Mouse (Mus musculus) adrenal gland, adult 2 months (tissue): ENCODE results near the gene Tapt1. TPM values are rescaled to one million over a fixed set of nuclear protein-coding genes. Genes with fewer than 3 reads are reported as not detected.

ENCODE experiments used
- DNase-seq: peaks from one replicate; pipeline ENCODE4 v3.0.0; 2021
- polyA plus RNA-seq: library from polyadenylated mRNA; depleted of rRNA; stranded (reverse); fragments of >200 nt; gene quantifications from 2 replicates; pipeline ENCODE4 v1.2.3, GENCODE M21; 2012
- total RNA-seq, 2 experiments: library from RNA; stranded (reverse); gene quantifications; 2 replicates each; pipeline ENCODE4 v1.2.3; 2021

Tapt1 gene
- total and polyA plus RNA-seq, 3 experiments: 22.6 to 64.1 (median 46.3) TPM

DNA sequence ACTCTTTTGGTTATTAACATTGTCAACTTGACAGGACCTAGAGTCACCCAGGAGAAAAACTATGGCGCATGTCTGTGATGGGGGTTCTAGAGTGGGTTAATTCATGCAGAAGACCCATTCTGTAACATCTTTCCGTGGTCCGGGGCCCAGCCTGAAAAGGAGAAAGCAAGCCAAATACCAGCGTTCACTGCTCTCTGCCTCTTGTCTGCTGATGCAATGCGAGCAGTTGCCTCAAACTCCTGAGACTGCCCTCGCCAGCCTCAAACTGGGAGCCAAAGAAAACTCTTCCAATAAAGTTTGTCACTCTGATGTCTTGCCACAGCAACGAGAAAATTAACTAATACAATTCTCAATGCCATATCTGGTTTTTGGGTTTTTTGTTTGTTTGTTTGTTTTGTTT lies 8.2 kb upstream of the Tapt1 start:
- peak; percentile 28 for DNase-seq

DNA sequence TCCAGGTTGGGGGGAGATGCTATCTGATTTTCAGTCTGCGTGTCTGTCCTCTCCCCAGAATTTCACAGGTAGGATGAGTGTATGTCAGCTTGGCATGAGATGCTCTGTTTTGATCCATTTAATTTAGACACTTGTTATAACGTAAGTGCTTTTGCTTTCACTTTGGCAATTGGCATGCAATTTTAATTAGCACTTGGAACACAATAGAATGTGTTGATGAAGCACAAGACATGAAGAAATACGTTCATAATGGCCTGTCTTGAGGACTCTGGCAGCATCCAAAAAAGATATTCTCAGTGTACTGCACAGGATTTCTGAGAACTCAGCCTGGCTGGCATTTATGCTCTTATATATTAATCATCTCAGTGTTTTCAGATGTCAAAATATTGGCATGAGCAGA lies 7.5 kb upstream of the Tapt1 start:
- no peak for DNase-seq

DNA sequence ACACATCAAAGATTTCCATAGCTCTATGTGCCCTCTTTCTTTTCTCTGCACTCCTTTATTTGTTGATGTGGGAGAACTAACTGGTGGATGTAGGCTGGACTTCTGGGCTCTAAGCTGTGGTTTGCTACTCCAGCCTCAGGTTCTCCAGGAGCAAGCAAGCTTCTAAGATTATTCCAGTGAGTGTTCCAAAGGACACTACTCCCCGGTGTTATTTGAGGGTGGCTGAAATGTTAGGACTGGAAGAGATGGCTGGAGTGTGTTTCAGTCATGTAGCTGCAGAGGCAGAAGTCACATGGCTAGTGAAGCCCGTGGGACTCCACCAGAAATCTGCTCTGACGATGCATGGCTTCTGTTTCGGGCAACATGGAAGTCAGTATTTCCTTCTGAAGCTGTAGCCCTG lies 2.3 kb upstream of the Tapt1 start:
- no peak for DNase-seq

DNA sequence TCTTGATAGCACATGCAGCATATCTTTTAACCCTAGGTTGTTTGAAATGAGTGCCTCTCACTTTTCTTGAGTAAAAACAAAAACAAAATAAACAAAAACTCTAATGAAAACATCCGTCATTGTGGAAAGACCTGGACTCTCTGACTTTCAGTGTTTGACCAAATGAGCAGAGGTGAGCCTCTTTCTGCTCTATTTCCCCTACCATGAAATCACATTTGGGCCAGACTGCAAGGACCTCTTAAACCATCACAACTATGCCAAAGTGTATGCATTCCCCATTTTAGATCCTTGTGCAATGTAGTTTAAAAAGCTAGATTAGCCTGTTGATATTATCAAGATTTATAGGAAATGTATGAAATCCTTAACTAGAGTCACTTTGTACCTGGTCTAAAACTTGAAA lies 1.9 kb upstream of the Tapt1 start:
- no peak for DNase-seq

DNA sequence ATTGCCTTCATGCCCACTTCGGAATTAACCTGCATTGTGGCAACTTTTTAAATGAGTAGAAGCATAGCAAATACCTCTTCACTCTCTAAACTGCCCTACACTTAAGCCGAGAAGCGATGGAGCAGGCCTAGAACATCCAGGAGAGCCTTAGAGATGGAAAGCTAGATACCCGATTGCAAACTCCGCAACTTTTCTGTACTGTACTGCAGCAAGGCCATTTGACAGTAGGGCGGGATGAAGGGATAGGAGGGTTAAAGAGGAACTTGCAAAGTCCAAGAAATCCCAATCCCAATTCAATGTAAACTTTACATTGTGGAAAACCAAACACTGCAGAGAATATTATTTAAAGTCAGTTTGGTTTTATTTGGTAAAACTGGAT lies 1.0 kb upstream of the Tapt1 start:
- no peak for DNase-seq

DNA sequence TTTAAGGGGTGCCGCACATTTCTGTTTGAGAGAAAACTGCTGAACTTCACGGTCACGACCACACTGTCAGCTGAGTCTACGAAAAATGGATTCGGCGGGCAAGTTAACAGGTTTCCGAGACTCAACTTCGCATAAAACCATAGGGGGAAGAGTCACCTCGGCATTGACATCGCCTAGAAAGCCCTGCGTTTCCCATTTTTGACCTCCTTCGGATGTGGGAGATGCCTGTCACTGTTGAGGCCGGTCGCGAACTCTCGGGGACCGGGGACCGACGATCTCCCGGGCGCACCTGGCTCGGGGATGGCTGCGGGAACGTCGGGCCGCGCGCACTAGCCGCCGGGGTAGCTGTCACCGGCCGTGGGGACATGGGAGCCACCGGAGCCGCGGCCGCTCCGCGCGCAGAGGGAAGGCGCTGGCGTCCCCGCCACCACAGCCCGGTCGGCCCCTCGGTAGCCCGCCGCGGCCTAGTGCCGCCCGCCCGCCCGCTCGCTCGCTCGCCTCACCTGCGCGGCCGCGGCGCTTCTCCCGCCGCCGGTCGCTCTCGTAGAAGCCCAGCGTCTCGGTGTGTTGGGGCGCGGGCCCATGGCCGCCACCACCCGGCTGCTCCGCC lies 410 bp downstream of the Tapt1 start:
- no peak for DNase-seq

DNA sequence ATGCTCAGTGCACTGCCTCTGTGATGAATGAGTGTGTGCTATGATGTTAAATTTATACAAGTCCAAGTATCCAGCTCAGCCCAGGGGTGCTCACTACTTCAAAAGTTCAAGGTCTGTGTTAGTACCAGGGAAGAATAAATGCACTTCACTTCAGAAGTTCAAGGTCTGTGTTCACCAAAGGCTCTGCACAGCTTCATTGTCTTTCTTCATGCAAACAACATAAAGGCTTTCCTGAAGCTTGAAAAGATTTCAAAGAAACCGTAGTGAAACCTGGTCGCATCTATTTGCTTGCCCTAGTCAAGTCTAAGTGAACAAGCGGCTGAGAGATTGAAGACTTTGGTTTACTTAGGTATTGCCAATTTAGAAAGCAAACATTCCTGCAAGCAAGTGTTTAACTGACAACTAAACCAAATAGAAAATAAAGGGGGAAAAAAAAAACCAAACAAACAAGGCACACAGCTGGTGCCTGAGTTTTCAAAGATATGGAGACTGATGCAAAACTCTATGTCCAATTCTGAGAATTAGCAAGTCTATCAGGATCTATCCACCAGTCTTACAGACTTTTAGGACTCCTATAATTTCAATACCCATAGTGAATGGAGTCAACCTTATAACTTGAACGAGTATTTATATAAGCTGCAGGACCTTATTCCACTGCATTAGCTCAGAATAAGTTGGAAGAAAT lies 1.4 kb downstream of the Tapt1 start:
- DNase-seq: peak; percentile 27

DNA sequence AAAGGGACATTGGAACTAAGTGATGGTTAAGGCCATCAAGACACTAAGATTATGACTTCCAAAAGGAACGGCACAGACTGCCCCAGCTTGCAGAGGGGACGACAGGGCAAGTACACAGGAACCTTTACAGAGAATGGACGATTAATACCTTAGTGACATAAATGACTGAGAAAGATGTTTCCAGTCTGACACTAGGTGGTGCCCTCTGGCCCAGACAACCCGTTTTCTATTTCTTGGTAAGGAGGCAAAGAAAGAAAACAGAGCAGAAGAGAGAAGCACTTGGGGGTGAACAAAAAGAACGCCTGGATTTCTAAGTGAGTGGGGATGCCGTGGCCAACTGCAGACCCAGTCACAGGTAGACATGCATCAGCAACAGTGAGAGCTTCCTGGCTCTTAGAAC lies 2.2 kb downstream of the Tapt1 start:
- peak; percentile 55 for DNase-seq

DNA sequence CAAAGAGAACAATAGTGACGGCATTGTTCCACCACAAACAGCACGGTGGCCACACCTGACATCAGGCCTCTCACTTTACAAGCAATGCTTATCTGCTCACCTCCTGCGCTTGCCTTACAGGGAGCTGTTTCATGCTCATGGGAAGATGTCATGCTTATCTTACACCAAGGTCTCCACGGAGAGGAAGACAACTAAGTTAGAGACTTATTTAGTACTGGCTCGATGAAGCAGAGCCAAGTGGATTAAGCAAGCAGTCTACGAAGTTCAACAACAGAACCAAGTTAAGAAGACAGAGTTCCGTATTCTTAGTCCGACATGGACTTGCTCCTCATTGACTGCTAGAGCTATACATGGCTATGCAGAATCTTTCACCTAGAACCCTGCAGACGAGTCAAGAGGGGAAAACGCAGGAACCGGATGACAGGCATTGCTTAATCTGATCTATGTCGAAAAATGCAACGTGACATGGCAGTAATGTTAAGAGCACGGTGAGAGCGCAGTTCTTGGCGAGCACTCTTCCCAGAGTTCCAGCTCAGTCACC lies 3.0 kb downstream of the Tapt1 start:
- peak; percentile 26 for DNase-seq

DNA sequence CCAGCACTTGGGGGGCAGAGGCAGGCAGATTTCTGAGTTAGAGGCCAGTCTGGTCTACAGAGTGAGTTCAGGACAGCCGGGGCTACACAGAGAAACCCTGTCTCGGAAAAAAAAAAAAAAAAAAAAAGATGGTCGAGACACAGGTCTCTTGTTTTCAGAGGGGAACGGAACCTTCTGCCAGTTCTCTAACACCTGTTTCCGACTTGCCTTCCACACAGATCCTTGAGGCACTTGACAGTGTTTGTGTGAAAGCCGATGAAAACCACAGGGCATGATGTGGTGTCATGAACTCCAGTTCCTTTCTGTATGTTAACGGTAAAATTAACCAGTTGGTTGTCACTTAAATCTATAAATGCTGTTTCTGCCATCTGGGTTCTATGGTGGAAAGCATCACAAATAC lies 6.0 kb downstream of the Tapt1 start:
- DNase-seq: no peak

DNA sequence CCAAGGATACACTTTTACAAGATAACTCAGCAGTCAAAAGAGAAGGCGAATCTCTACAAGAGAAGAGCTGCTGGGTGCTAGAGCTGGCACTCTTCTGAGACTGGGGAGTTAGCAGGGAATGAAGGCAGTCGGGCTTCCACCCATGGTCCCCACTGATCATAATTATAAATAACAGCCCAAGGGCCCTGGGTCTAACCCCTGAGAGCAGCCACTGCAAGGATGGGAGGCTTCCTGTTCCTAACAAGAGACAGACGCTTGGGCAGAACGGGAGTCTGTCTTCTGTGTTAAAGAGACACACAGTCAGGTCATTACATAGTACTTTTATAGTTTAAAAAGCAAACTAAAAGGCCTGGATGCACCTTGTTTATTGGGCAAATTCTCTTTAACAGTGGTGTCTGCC lies 6.6 kb downstream of the Tapt1 start:
- no peak for DNase-seq

DNA sequence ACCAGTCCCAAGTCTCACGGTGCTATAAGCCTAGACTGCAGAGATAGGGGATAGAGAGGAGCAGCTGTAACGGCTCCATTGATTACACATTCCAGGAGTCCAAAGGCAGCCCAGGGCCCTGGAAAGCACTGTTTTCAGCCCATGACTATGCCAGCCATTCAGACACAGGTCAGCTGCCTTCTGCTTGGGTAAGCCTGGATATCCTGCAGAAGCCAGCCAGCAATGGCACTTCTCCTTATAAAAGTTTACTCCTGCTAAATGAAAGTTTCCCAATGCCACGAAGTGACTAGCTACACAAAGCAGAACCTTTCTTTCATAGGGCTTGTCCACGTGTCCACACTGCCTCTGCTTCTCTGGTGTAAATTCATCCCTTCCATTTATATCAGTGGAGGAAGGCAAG lies 7.9 kb downstream of the Tapt1 start:
- no peak for DNase-seq

DNA sequence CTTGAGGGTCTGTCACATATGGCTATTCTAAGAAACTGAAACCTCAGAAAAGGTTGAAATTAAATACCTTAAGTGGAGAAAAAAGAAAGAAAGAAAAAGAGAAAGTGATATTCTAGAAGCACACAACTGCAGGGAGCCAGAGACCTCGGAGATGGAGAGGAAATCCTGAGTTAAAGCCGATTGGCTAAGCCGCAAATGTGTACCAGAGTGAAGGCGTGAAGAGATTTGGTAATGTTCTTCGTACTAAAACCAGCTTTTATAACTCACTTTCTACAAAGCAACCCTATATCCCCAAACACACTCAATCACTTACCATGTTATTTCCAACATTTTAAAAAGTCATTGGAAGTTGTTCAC lies 8.8 kb downstream of the Tapt1 start:
- DNase-seq: no peak

DNA sequence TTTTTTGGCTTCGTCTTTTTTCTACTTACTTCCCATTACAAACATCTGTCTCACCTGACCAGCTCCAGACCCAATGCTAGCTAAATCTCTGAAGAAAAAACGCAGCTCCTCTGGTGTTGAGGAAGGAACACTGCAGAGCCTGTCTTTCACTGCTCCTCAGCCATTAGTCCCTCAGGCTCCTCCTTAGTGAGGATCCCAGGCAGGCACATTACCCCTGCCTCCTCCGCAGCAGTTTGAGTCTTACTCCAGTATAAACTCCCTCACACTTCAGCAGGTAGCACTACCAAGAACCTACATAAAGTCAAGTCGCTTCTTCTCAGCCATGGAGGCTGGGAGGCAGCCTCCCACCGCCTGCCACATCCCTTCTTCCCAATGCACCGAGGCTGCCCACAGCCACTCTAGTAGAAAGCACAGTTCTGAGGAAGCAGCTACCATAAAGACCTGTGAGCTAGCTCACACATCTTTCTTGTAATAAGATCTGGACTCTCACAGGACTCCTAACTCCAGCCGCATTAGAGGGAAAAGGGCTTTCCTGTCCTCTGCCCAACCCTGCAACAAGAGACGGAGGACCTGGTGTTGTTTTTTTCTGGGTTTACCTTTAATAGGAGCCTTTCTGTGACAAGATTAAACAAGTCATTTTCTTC lies 9.3 kb downstream of the Tapt1 start:
- no peak for DNase-seq

DNA sequence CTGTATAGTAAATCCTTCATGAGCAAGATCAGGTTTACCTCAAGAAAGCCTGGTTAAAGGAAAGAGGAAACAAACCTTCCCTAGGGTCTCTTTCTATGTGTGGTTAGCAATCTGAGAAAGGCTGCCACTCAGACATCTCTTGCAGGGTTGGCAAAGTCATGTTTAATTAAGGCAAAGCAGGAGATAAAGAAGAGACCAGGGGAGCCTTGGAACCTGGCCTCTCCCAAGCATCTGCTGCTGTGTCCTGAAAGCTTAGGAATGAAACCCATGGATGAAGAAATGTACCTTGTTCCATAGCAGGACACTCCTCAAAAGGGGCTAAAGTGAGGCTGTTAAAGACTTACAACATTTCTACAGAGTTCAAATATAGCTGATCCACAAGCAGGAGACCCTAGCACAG lies 11.3 kb downstream of the Tapt1 start:
- DNase-seq: no peak

DNA sequence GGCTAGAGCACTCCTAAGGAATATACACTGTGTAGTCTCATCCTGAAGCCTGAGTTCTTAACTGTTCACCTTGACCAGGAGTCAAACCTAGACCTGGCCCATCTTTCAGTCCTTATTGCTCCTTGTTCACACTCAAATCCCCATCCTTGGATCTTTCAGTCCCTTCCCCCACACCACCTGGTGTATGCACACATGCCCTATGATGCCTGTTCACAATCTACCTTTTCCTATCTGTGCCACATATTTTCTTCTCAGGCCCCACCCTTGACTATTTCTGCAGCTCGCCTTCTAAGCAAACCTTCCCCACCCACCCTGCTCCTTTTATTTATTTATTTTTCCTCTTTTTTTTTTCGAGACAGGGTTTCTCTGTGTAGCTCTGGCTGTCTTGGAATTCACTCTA lies 12.4 kb downstream of the Tapt1 start:
- DNase-seq: no peak

DNA sequence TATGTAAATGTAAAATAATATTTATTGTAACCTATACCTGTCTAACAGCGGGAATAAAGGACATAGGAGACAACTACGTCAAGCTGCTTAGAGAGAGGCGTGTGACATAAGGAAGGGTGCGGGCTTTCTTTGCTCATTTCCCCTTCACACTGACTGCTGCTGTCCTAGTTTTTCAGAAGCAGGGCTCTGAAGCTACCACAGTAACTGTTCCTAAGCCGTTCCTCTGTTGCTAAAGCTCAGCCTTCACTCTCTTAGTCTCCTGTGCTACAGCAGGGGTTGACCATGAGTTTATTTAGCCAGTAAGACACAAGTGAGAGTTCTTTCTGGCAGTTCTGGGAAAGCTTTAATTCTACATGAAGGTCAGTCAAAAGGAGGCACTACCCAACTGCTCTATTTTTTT lies 13.0 kb downstream of the Tapt1 start:
- no peak for DNase-seq

DNA sequence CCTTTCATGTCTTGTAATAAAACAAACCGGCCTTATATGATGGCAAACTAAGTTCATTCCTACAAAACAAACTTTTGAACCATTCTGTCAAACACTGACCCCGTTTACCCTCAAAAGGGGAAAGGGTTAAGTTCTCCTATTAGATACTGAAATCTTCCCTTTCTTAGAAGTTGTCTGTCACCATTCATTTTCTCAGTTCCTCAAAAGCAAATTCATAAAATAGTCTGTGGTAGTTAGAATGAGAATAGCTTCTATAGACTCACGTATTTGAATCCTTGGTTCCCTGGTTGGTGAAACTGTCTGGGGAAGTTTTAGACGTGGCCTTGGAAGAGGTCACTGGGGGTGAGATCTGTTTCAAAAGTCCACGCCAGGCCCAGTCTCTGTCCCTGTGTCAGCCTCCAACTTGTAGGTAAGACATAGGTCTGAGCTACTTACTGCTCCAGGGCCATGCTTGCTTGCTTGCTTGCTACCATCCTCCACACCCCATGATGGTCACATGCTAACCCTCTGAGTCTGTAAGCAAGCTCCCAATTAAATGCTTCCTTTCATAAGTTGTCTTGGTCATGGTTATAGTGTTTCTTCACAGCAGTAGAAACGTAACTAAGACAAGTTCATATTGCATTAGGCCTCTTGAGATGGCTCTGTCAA lies 14.5 kb downstream of the Tapt1 start:
- no peak for DNase-seq

DNA sequence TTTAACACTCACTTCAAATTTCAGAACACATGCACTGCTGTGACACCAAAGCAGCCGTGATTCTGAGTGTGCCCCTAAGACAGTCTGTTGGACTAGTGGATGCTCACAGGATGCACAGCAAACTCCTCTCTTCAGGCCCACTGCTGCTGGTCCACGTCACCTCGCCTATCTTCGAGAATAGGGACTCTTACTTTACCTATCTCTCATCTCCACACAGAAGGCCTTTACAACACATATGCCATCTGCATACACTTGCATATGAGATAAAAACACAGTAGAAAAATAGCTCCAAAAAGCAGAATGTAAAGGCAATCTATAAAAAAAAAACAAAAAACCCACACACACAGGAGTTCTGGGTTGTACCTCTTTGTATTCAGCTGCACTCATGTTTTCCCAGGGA lies 19.1 kb downstream of the Tapt1 start:
- no peak for DNase-seq

DNA sequence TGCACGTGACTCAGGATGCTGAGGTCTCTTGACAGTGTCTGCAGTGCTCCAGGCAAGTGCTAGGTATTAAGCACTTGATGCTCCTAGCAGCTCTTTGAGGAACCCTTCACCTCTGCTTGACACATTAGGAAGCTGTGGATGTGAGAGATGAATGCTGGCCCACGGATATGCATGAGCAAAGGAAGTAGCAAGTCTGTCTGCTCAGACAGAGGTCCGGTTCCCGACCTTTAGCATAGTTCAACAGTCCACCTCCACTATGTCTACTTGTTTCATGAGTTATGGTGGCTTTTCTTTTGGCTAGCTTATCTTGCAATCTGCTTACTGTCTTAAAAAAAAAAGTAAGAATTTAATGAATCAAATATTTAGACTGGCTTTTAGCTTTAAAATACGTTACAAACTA lies 19.8 kb downstream of the Tapt1 start:
- no peak for DNase-seq

DNA sequence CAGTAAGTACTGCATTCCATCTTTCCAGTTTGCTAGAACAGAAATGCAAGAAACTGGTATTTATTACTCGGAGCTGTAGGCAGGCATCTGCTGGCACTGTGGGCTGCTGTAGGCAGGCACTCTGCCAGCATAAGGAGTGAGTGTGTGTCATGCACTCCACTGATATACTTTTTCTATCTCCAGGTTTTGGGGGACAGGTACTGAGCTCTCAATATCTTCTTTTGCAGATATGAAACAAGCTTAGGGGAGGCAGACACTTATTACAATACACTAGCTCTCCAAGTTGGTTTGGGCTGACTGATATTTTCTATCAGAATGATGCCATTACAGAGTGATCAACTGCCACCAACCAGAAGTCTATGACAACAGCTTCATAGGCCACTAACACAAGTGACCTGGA lies 23.0 kb downstream of the Tapt1 start:
- peak; percentile 19 for DNase-seq

DNA sequence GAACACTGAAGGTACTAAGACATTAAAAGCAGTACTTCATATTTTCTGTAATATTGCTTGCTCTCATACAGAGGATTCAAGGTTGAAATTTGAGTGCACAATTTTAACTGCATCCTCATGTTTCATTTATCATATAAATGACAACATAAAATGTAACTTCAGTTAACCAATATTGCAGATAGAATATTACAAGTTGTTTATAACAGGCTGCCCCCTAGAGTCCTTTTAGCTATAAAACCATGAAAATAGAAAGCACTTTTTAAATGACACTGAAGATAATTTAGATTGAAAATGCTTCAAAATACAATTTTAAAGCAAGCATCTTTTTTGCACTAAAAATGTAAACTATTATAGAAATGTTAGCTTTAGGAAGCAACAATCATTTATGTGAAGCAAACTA lies 24.8 kb downstream of the Tapt1 start:
- DNase-seq: no peak

DNA sequence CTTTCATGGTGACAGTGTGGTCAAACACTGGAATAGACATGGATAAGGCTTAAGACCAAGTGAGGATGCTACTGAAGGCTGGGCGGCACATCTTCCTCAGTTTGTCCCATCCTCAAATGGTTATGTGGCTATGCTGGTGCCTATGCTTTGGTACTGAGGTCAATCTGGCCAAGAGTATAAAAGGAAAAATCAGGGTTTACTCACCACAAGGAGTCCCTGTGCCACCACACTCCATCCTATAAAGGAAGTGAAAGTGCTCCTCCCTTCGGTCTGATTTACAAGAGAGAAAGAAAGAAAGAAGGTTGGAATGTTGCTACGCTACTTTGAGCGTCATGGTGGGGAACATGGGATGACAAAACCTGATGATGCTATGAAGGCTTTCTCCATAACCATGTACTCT lies 27.3 kb downstream of the Tapt1 start:
- DNase-seq: no peak
